Mouse (Mus musculus) ES-Bruce4 (cell line): ENCODE data around the gene Pdxp. TPM values are rescaled to one million over a fixed set of nuclear protein-coding genes. Genes with fewer than 3 reads are reported as not detected.
"Not testable (repeated sequence)": the region's sequence is repeated elsewhere in the genome, so short reads cannot be mapped to it uniquely, and the experiment has no call there.

Experiments used
- H3K27ac ChIP-seq: 2 replicates; pipeline ENCODE4 v1.5.1; 2012; ENCODE audit warnings: low read length, inconsistent platforms; ENCODE audit not compliant: insufficient read depth
- H3K27me3 ChIP-seq: 2 replicates; pipeline ENCODE4 v1.6.1; 2012; ENCODE audit warnings: mild to moderate bottlenecking, low read length, inconsistent platforms; ENCODE audit not compliant: control insufficient read depth, poor library complexity, insufficient read depth, severe bottlenecking
- H3K36me3 ChIP-seq: 2 replicates; pipeline ENCODE4 v1.6.1; 2012; ENCODE audit warnings: inconsistent platforms, mild to moderate bottlenecking, low read length, moderate library complexity; ENCODE audit not compliant: control insufficient read depth, poor library complexity, insufficient read depth, severe bottlenecking
- H3K4me1 ChIP-seq: one replicate; pipeline ENCODE4 v1.8.1; 2011; ENCODE audit warnings: low read length; ENCODE audit not compliant: control insufficient read depth, insufficient read depth
- H3K4me3 ChIP-seq: 2 replicates; pipeline ENCODE4 v1.5.1; 2011; ENCODE audit warnings: low read depth, mild to moderate bottlenecking, low read length
- H3K9ac ChIP-seq: 2 replicates; pipeline ENCODE4 v1.6.1; 2012; ENCODE audit warnings: low read depth, mild to moderate bottlenecking, inconsistent platforms; ENCODE audit not compliant: poor library complexity, severe bottlenecking
- H3K9me3 ChIP-seq: replicated peaks from 2 replicates; pipeline ENCODE4 v1.6.1; 2012; ENCODE audit warnings: mild to moderate bottlenecking, low read length, inconsistent platforms; ENCODE audit not compliant: control insufficient read depth, poor library complexity, insufficient read depth, severe bottlenecking
- CTCF ChIP-seq: IDR thresholded peaks from one replicate; pipeline ENCODE4 v1.8.1; 2011; ENCODE audit warnings: low read depth, low read length
- EP300 ChIP-seq: IDR thresholded peaks from 2 replicates; pipeline ENCODE4 v1.6.1; 2011; ENCODE audit warnings: low read depth, low read length; ENCODE audit not compliant: insufficient read depth
- POLR2A ChIP-seq: IDR thresholded peaks from one replicate; pipeline ENCODE4 v1.8.1; 2011; ENCODE audit warnings: low read length; ENCODE audit not compliant: insufficient read depth
- polyA plus RNA-seq: library from polyadenylated mRNA; stranded (reverse); fragments of >200 nt; gene quantifications from 2 replicates; pipeline ENCODE4 v1.2.4, GENCODE M21; 2011; ENCODE audit warnings: low read depth; ENCODE audit not compliant: missing spikeins, insufficient read depth, insufficient read length

Pdxp gene
- polyA plus RNA-seq, 1 experiment: 22.8 TPM

DNA sequence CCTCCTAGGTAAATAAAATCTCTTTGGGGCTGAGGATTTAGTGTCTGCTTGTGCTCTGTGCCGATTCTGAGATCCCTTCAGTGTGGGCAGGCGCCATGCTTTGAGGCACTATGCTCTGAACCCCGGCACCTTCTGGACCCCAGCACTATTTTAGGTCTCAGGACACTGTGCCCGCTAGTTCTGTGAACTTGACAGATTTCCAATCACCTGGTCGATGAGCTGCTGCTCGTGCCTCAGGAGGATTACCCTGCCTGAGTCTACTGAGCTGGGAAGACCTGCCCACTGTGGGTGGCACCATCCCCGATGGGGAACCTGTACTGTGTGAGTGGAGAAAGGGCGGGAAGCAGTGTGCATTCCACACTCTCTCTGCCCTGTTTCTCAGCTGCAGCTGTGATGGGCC, 38.7 kb upstream of the Pdxp start:
- H3K4me1 ChIP-seq: peaks cover 8% of the 10 kb centered on the region
- no peaks in the 10 kb centered on the region for H3K27me3 ChIP-seq
- TF ChIP-seq EP300 (no peak), POLR2A (no peak), CTCF (no peak)
- H3K9me3 ChIP-seq: no peaks in the 10 kb centered on the region
- H3K4me3 ChIP-seq: no peak overlapping the region
- H3K9ac ChIP-seq: no peak overlapping the region
- H3K27ac ChIP-seq: peak overlapping the region; percentile 24
- no peaks in the 10 kb centered on the region for H3K36me3 ChIP-seq

GRCm38 (mm10) chr15:78875537-78875936, 38.2 kb upstream of the Pdxp start:
- H3K27ac ChIP-seq: peak overlapping the region; percentile 24
- TF ChIP-seq EP300 (no peak), CTCF (no peak), POLR2A (no peak)
- no peaks in the 10 kb centered on the region for H3K27me3 ChIP-seq
- no peaks in the 10 kb centered on the region for H3K9me3 ChIP-seq
- peak overlapping the region; percentile 31 for H3K4me3 ChIP-seq
- H3K4me1 ChIP-seq: peaks cover 8% of the 10 kb centered on the region
- peak overlapping the region; percentile 82 for H3K9ac ChIP-seq
- H3K36me3 ChIP-seq: no peaks in the 10 kb centered on the region

DNA sequence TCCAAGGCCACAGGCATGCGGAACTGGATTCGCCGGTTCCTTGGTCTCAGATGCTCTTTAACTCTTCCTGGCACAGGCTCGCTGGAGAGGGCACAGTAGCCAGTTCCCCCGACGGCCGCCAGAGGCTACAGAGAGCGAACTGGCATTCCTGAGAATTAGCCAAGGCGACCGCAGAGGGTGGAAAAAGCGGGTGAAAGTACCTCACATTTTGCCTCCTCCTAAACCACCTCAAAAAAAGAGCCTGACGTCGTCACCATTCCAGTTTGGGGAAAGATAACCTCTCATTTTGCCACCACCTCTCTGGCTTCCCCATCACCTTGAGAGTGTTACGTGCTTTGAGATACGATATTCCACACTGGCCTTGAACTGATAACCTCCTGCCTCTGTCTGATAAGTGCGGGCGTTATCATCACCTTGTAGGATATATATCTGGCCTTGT, 37.4 kb upstream of the Pdxp start:
- Histone ChIP-seq H3K9me3 (no peaks in the 10 kb centered on the region), H3K27ac (peak overlapping the region; percentile 56), H3K4me3 (peak overlapping the region; percentile 95), H3K4me1 (peaks cover 8% of the 10 kb centered on the region), H3K27me3 (no peaks in the 10 kb centered on the region), H3K9ac (peak overlapping the region; percentile 82), H3K36me3 (no peaks in the 10 kb centered on the region)
- TF ChIP-seq POLR2A (no peak), EP300 (no peak), CTCF (peak; percentile 23)

GRCm38 (mm10) chr15:78876991-78877809, 36.5 kb upstream of the Pdxp start, which contains the start of gene Gga1:
Gga1 (plus strand) TSS chr15:78877190.
- no peak for TF ChIP-seq CTCF
- no peak for TF ChIP-seq POLR2A
- TF ChIP-seq EP300: no peak
- peak within 1 kb of the TSS; percentile 82 for H3K9ac ChIP-seq
- H3K27me3 ChIP-seq: no peaks in the 10 kb centered on the region
- no peaks in the 10 kb centered on the region for H3K36me3 ChIP-seq
- H3K9me3 ChIP-seq: no peaks in the 10 kb centered on the region
- peak within 1 kb of the TSS; percentile 95 for H3K4me3 ChIP-seq
- peaks cover 8% of the 10 kb centered on the region for H3K4me1 ChIP-seq
- peak within 1 kb of the TSS; percentile 56 for H3K27ac ChIP-seq

DNA sequence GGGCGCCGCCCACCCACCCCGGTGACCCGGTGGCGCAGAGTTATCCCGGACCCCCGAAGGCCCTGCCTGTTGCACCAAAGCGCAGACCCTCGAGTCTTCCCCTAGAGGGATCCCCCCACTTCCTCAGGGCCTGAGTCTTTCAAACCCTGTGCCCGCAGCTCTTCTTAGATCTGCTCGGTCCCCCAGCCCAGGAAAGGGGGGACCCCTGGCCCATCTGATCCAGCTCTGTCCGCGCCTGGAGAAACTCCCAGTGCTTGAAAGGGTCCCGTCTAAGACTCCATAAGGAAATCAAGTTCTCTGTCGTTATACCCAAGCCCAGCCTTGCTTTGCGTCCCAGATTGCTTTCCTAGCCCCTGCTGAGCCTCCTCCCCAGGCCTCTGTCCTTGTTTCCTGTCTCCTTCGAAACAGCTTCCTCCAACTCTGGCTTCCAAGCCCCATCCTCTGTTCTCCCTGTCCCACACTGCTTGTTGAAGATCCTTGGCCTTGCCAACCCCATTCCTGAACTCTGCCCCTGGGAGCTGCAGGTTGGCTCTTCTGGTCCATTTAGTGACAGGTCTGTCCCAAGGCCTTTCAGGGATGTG, 35.8 kb upstream of the Pdxp start:
- no peaks in the 10 kb centered on the region for H3K27me3 ChIP-seq
- no peak for TF ChIP-seq CTCF
- no peak for TF ChIP-seq EP300
- H3K27ac ChIP-seq: no peak overlapping the region
- H3K4me1 ChIP-seq: peaks cover 8% of the 10 kb centered on the region
- H3K9me3 ChIP-seq: no peaks in the 10 kb centered on the region
- peak overlapping the region; percentile 95 for H3K4me3 ChIP-seq
- H3K36me3 ChIP-seq: 0 out of 2 replicates have a peak, but pooled peaks cover 1% of the 10 kb centered on the region
- H3K9ac ChIP-seq: peak overlapping the region; percentile 82

DNA sequence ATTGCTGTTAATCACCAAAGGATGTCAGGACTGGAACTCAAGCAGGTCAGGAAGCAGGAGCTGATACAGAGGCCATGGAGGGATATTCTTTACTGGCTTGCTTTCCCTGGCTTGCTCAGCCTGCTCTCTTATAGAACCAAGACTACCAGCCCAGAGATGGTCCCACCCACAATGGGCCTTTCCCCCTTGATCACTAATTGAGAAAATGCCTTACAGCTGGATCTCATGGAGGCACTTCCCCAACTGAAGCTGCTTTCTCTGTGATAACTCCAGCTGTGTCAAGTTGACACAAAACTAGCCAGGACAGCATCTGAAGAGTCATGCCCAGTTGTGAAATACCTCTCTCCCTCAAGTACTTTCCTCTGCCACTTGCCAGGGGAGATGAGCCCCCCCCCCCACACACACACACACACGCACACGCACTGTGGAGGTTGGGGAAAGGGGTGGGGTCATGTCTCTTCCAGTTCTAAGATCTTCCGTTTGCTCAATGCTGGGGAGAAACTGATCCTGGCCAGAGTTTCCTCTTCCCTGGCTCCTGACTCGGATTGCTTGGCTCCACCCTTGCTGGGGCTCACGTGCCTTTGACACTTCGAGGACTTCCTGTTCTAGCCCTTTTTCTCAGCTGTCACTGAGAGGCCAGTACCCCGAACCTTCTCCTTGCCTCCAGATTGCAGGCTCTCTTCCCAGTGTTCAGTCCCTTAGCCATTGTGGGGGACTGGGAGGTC, 34.8 kb upstream of the Pdxp start:
- not testable (repeated sequence) for H3K27me3 ChIP-seq, H3K9ac ChIP-seq, H3K4me1 ChIP-seq, H3K36me3 ChIP-seq, H3K27ac ChIP-seq, H3K9me3 ChIP-seq, H3K4me3 ChIP-seq
